Mouse (Mus musculus) spleen, adult 10 weeks (tissue): Measurements from ENCODE around the gene Myo9b. TPM values are rescaled to one million over a fixed set of nuclear protein-coding genes. Genes with fewer than 3 reads are reported as not detected.

Source experiments
- polyA plus RNA-seq: library from polyadenylated mRNA; stranded (reverse); fragments of 350-450 nt; fragmentation: Illumina TruSeq; extraction: RNeasy Lipid Tissue Mini Kit (QIAGEN cat#74804); gene quantifications from one replicate; pipeline ENCODE4 v1.2.3, GENCODE M21; 2015; ENCODE audit warnings: low replicate concordance; ENCODE audit not compliant: insufficient read depth

The Myo9b gene
- 52.8 TPM for polyA plus RNA-seq

DNA sequence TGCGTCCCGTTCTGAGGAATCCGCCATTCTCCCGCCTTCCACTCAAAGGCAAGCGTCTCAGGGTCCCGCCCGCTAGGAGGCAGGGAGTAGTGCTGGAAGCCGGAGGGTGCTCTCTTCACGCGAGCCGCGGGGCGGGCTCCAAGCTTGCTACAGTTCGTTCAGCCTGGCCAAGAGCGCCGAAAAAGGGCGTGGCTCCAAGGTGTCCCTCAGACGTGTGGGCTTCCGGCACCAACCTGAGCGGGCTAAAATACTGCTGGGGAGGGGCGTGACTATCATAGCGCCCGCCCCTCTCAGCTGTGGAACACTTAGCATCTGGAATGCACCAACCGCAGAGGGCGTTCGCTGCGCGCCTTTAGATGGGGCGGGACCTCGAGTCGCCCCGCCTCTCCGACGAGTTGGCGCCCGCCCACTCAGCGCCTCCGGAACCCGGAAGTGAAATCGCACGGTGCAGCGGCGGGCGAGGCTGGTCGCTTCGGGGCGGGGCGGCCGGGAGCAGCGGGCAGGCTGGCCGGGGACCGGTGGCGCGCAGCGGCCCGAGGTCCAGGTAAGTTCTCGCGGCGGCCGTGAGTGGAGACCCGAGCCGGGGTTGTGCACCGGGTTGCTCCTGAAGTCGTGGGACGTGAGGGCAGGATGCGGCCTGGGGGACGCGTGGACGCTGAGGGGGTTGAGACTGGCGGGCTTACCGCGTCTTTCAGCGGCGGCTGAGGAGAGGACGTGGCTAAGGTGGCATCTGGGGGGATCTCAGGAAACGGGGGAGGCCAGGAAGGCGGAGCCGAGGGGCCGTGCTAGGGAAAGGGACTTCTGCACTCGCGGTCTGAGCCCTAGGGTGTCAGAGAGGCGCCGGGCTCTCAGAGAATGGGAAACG, at the start of gene Myo9b, which contains the start of gene Haus8:
TSS of gene Myo9b (plus strand) at position 429 of the 865 bp plus-strand sequence.
TSS of gene Haus8 (minus strand) at position 649 of the 865 bp plus-strand sequence.

DNA sequence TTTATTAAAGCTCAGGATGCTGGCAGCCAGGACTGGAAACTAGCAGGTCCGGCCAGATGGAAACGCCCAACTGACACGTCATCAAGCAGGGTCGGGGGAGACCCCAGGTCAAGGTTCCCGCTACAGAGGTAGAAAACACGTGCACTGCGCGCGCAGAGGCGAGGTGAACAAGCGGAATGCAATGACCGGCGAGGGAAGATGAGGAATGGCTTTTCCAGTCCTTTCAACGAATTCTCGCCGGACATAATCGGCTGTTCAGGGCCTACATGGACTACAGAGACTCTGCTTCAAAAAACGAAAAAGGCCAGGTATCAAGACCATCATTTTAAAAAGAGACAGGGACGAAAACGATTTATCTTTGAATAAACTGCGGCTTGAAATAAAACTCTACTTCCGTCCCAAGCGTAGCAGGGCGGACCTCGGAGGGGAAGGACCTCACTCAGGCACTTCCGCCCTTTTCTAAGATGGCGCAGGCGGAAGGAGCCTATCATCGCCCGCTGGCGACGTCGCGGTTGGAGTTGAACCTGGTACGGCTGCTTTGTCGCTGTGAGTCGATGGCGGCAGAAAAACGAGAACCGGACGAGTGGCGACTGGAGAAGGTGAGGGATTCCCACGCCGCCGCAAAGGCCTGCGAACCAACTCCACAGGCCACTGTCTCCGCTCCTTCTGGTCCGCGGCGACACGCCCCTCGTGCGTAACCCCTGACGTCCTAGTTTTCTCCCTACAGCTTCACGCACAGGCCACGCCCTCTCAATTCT, 94.4 kb downstream of the Myo9b start, which contains the start of gene Use1:
TSS of gene Use1 (plus strand) at position 78 of the 758 bp plus-strand sequence.

GRCm38 (mm10) chr8:71371236-71371848, 98.8 kb downstream of the Myo9b start, which contains the start of gene Ocel1:
Gene Ocel1, plus strand, starts transcription at chr8:71371298.

GRCm38 (mm10) chr8:71381421-71381970, 109.0 kb downstream of the Myo9b start, which contains the start of gene Nr2f6:
Gene Nr2f6, minus strand, starts transcription at chr8:71381960.

DNA sequence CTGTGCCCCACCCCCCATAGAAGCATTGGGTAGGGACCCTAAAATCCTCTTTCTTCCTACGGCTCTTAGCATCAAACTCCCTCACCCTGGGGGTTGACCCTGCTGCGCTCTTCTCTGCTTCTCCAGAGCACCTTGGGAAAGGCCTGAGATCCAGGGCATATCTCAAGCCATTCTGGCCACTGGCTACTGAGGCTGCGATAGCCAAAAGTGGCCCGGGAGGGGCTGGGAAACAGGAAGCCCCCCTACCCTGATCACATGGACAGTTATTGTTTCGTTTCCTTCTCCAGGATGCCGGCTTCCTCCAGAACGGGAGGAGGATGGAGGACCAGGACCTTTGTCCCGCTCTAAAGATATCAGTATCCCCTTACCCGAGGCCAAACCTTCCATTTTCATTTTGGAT, 123.1 kb downstream of the Myo9b start, which contains the start of gene Ushbp1:
TSS of gene Ushbp1 (minus strand) at position 174 of the 400 bp plus-strand sequence.

DNA sequence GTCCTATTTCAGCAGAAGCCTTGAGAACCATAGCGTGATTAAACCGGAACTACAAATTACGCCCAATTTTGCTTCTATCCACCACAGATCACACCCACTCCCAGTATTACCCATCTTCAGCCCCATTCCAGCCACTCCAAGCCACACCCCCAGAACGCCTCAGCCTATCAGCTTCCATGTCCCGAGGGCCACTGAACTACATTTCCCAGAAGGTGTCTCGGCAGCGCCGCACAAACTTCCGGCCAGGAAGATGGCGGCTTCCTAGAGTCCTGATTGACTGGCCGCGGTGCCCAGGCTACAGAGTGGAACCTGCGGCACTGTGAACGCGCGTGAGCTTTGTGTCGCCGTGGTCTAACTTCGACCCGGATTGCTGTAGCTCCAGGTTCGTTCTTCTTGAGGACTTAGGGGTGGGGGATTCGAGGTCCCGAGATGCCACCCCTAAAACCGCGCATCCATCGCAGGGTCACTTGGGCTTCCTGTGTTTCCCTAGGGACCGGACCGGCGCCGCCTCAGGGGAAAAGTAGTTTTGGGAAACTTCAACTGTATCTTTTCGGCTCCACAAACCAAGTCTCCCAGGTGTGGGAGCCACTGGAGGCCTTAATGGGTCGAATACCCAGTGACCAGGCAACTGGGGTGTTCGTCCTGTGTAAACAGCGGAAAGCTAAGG, 124.3 kb downstream of the Myo9b start, which contains the start of gene Babam1:
TSS of gene Babam1 (plus strand) at position 223 of the 667 bp plus-strand sequence.

DNA sequence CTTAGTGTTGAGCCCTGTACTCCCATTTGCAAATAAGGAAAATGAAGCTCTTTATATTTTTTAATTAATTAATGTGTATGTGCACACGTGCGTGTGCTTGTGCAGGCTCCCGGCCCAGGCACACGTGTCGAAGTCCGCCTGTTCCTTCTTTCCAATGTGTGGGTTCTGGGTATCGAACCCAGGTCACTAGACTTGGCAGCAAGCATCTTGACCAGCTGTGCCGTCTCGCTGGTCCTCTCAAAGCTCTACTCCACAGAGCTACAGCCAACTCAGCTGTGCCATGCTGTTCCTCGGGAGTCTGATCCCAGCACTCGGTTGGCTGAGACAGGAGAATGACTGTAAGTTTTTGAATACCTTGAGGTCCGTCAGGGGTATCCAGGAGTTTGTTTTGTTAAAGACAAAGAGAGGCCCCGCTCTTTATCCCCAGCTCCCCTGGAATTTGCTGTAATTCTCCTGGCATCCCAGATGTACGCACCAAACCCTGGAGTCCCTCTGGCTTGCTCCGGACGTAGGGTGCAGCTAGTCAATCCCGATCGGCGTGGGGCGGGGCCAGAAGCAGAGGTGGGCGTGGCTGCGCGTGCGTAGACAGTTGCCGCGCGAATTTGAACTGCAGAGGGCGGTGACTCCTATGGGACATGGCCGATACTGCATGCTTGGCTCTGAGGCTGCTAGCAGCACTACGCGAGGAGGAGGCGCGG, 133.0 kb downstream of the Myo9b start, which contains the start of gene Ankle1:
TSS of gene Ankle1 (plus strand) at position 610 of the 698 bp plus-strand sequence.

Other genes starting within 250 kb of the Myo9b start
- 36.4 TPM for gene Haus8, start 220 bp downstream of the Myo9b start, polyA plus RNA-seq
- gene Use1, start 94.1 kb downstream of the Myo9b start, polyA plus RNA-seq, result 71.6 TPM
- gene Ocel1, start 98.6 kb downstream of the Myo9b start, polyA plus RNA-seq, result 14.9 TPM
- 9.6 TPM for gene Nr2f6, start 109.2 kb downstream of the Myo9b start, polyA plus RNA-seq
- 6.2 TPM for gene Ushbp1, start 123.1 kb downstream of the Myo9b start, polyA plus RNA-seq
- gene Babam1, start 124.1 kb downstream of the Myo9b start, polyA plus RNA-seq, result 49.8 TPM
- 4.1 TPM for gene Ankle1, start 133.3 kb downstream of the Myo9b start, polyA plus RNA-seq
- 5.3 TPM for gene Abhd8, start 190.9 kb downstream of the Myo9b start, polyA plus RNA-seq
- 16.5 TPM for gene Mrpl34, start 192.2 kb downstream of the Myo9b start, polyA plus RNA-seq
- gene Dda1, start 196.5 kb downstream of the Myo9b start, polyA plus RNA-seq, result 19.1 TPM
- gene Ano8, start 213.2 kb downstream of the Myo9b start, polyA plus RNA-seq, result 5.8 TPM
- 8.0 TPM for gene Gtpbp3, start 215.4 kb downstream of the Myo9b start, polyA plus RNA-seq
- 52.6 TPM for gene Plvap, start 239.0 kb downstream of the Myo9b start, polyA plus RNA-seq